Mouse (Mus musculus) heart, postnatal 4 days (tissue): Measurements from ENCODE around the gene Prss22. TPM values are rescaled to one million over a fixed set of nuclear protein-coding genes. Genes with fewer than 3 reads are reported as not detected.
A peak's percentile ranks its signal among the peaks of the same experiment; 100 is the strongest.

ENCODE experiments used
- DNase-seq: peaks from one replicate; pipeline ENCODE4 v3.0.0; 2021
- total RNA-seq, 2 experiments: library from RNA; stranded (reverse); gene quantifications; 2 replicates each; pipeline ENCODE4 v1.2.3; 2021

Prss22 gene
- not detected for total RNA-seq

GRCm38 (mm10) chr17:23997901-23998300, at the start of gene Prss22:
Prss22 (minus strand) TSS chr17:23998100.
- DNase-seq: no peak

- DNase-seq: no peak
Measured at GRCm38 (mm10) chr17:24046026-24046425, 48.1 kb upstream of the Prss22 start.

GRCm38 (mm10) chr17:24045608-24046007, 47.7 kb upstream of the Prss22 start:
- no peak for DNase-seq

GRCm38 (mm10) chr17:24044482-24044881, 46.6 kb upstream of the Prss22 start:
- no peak for DNase-seq

GRCm38 (mm10) chr17:24037844-24038243, 39.9 kb upstream of the Prss22 start, which contains the start of gene Prss27:
Prss27 (plus strand) TSS chr17:24038144.
- DNase-seq: no peak

GRCm38 (mm10) chr17:24037360-24037759, 39.5 kb upstream of the Prss22 start:
- no peak for DNase-seq

GRCm38 (mm10) chr17:24036954-24037353, 39.1 kb upstream of the Prss22 start:
- no peak for DNase-seq

GRCm38 (mm10) chr17:24035087-24035486, 37.2 kb upstream of the Prss22 start:
- DNase-seq: no peak

GRCm38 (mm10) chr17:24030551-24030950, 32.7 kb upstream of the Prss22 start:
- no peak for DNase-seq

- DNase-seq: no peak
Measured at GRCm38 (mm10) chr17:24029477-24029876, 31.6 kb upstream of the Prss22 start.

GRCm38 (mm10) chr17:24021375-24022199, 23.7 kb upstream of the Prss22 start:
- DNase-seq: peak; percentile 28

GRCm38 (mm10) chr17:24020696-24021095, 22.8 kb upstream of the Prss22 start:
- DNase-seq: no peak

GRCm38 (mm10) chr17:24015727-24016126, 17.8 kb upstream of the Prss22 start:
- peak; percentile 34 for DNase-seq

- DNase-seq: no peak
Measured at GRCm38 (mm10) chr17:24014433-24014965, 16.6 kb upstream of the Prss22 start.

- DNase-seq: no peak
Measured at GRCm38 (mm10) chr17:24012921-24013320, 15.0 kb upstream of the Prss22 start.

GRCm38 (mm10) chr17:24009617-24010016, 11.7 kb upstream of the Prss22 start:
- DNase-seq: no peak

GRCm38 (mm10) chr17:24008105-24008504, 10.2 kb upstream of the Prss22 start:
- DNase-seq: no peak

- DNase-seq: no peak
Measured at GRCm38 (mm10) chr17:24007391-24007790, 9.5 kb upstream of the Prss22 start.

- DNase-seq: no peak
Measured at GRCm38 (mm10) chr17:24006930-24007329, 9.0 kb upstream of the Prss22 start.

- DNase-seq: no peak
Measured at GRCm38 (mm10) chr17:24005049-24005448, 7.1 kb upstream of the Prss22 start.

GRCm38 (mm10) chr17:24004071-24004665, 6.3 kb upstream of the Prss22 start:
- no peak for DNase-seq

- DNase-seq: peak; percentile 91
Measured at GRCm38 (mm10) chr17:24000404-24000803, 2.5 kb upstream of the Prss22 start.

GRCm38 (mm10) chr17:23998383-23998782, 483 bp upstream of the Prss22 start:
- no peak for DNase-seq

- DNase-seq: no peak
Measured at GRCm38 (mm10) chr17:23995421-23995820, 2.5 kb downstream of the Prss22 start.
